Mouse (Mus musculus) granulocyte monocyte progenitor cell, adult 5-6 weeks (primary cell): ENCODE measurements around the gene Slc20a1. TPM values are rescaled to one million over a fixed set of nuclear protein-coding genes. Genes with fewer than 3 reads are reported as not detected.

Source experiments
- ATAC-seq: replicated peaks from 2 replicates; pipeline ENCODE4 v1.8.0; 2016; ENCODE audit warnings: mild to moderate bottlenecking, moderate TSS enrichment, inconsistent platforms; ENCODE audit not compliant: poor library complexity, severe bottlenecking
- total RNA-seq, 2 experiments: library from RNA; stranded (forward) in 1 of 2; stranded (reverse) in 1 of 2; fragments of 200-712, 200-1000 nt in 1 of 2; fragments of >200 nt in 1 of 2; fragmentation: Nextera tagmentation in 1 of 2; gene quantifications; 2 replicates each; pipeline ENCODE4 v1.2.3; 2014 to 2017

The Slc20a1 gene
- 34.8 and 35.3 TPM in 2 replicates for total RNA-seq (2014; fragmentation: Nextera tagmentation)
- 71.3 and 85.3 TPM in 2 replicates for total RNA-seq (2017)

DNA sequence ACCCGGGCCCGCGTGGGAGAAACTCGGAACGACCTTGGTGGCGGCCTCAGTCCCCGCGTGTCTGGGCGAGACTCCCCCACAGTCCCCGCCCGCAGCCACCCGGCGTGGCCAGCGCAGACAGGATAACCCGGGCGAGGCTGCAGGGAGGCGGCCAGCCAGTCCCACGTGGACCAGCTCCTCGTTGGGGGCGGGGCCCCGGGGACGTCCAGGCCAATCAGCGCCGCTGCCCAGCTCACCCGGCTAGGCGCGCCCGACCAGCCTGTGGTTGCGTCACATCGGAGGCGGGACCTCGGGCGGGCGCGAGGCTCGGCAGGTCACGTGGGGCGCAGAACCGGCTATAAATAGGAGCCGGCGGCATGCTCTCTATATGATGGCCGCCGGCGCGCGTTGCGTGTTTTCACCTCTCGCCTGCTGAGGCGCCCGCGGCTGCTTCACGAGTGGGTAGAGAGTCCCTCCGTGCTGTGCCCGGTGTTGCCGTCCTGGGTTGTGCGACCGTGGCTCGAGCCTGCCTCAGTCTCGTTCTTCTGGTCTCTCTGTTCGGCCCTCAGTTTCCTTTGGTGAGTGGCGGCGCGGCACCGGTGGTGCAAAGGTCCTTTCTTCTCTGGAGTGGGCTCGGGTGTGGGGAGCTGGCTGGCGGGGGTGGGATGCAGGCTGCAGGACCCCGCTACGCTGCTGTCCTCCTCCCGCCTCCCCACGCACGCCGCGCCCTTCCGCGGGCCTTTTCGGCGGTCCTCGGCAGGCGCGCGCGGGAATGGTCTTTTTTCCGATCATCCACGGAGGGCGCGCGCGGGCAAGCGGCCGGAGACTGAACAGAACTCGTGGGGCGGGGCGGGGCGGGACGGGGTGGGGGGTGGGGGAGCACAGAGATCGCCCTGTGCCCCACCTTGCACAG, at the start of gene Slc20a1:
Slc20a1 (plus strand) TSS at position 329 of the 892 bp plus-strand sequence.
- peak; percentile 91 for ATAC-seq

DNA sequence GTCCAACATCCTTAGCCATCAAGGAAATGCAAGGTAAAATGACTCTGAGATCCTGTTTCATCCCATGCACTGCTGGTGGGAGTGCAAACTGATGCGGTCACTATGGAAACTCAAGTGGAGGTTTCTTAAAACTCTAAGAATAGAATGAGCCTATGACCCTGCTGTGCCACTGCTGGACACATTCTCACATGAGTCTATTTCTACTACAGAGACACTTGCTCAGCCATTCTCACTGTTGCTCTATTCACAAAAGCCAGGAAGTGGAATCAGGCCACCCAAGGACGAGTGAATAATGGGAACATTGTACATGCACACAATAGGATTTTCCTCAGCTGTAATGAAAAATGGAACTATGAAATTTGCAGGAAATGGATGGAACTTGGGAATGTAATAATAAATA, 49.7 kb upstream of the Slc20a1 start:
- ATAC-seq: no peak

DNA sequence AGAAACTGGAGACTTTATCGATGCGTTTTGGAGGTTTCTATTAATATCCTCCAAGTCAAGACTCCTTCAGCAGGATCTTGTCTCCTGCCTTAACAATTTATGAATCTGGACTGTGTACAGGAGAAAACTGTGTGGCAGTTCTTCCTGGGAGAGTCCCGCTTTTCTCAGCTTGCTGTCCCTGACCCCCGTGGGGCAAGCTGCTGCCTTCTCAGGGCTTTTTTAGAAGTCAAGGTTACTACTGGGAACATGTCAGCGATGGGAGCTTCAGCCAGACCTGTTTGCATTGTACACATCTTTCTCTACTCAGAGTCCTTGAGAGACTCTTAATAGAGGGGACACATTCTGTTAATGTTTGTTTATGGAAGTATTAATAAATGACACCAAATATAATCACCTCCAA, 48.2 kb upstream of the Slc20a1 start:
- no peak for ATAC-seq

DNA sequence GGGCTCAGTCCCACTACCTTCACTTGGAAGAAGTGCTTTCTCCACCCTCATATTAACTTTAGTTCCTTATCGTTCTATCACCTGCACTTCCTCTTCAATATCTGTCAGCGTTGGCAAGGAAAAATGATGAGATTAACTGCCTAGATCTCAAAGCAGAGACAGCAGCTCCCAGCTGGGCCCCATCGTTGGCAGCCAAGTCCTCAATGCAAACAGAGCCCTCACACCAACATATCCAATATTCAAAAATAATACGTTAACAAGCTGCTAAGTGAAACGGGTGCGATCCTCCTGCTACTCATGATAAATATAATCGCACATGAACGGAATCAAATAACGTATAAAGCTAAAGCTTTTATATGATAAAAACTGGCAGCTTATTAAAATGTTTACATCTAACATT, 47.5 kb upstream of the Slc20a1 start:
- ATAC-seq: no peak

DNA sequence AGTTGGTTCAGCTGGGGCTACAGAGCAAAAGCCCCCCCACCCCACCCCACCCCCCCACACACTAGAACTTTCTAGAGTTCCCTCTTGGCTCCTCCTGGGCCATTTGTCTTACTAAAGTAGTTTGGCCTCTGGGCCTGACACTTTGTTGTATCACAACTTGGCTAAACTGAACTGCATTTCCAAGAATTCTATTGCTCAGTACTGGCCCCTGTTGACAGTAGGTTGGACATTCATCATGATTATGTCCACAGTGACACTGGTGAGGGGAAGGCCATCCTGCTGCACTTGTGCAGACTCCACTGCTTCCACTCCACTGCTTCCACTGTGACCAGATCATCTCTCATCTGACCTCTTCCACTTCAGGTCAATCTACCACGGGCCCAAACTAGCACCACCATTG, 45.8 kb upstream of the Slc20a1 start:
- no peak for ATAC-seq

DNA sequence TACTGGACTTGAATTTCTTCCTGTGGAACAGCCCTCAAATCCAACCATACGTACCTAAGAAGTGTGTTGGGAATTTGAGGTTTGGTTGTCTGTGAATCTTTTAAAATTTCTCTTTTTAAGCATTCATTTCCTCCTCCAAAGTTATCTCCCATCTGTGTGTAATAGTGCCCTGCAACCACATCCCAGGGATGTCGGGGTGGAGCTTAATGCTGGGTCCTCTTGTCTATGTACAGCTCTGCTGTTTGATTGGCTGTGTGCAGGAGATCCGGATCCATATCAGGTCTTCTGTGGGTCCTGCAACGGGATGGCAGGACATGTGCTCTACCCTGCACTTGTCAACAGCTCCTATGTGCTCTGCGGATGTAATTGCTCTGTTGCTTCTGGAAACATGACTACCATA, 33.7 kb upstream of the Slc20a1 start:
- ATAC-seq: no peak

DNA sequence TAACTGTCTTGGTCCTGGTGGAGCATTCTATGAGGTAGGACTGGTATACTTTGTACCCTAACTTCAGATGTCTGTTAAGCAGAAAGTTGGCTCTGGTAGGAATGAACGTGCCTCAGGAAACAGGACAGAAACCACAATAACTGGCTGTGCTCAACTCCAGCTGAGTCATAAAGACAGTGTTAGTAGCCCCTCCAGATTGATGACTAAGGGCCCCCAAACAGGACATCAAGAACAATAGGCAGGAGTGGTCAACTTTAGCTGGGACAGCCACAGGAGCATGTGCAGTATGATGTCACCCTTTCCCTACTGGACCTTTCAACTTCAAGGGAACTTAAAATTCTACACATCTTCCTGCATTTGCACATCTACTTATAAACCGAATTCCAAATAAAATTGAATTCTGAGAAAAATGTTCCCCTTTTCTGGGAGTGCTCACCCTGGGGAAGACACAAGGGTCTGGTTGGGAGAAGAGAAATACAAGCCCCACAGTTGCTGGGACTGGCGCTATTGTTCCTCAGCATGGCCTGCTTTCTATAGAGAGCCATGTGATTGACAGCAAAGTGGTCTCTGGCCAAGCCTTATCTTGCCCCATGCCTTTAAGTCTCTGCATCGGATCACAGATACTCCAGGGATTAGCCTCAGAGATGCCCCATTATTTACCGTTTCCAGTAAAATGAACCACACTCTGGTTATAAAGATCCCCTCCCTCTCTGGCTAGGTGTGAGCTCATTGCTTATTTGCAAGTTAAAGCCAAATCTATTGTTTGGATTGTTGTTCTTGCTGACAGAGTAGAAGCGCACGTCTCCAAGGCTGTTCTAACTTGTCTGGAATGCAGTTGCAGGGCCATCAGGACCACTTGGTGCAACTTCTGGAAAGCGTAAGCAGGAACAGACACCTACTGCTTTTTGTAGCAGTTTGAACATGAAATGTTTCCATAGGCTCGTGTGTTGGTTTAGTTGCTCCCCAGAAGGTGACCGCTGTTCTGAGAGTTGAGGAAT, 31.8 kb upstream of the Slc20a1 start:
- ATAC-seq: no peak

DNA sequence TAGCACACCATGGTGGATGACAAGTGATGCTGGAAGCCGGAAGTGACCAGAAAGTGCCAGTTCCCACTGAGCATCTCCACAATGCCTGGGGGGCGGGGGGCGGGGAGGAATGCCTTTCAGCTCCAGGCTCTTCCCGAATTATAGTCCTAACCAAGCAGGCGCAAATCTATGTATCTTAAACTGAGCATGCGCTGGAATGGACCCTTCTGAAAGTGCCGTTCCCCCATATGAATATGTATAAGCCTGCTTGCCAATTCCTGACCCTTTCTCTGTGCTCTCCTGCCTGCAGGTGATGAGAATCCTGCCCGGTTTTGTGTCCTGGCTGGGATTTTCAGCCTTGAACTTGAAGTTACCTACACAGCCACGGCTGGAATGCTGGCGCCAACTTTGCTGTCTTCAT, 25.2 kb upstream of the Slc20a1 start:
- no peak for ATAC-seq

DNA sequence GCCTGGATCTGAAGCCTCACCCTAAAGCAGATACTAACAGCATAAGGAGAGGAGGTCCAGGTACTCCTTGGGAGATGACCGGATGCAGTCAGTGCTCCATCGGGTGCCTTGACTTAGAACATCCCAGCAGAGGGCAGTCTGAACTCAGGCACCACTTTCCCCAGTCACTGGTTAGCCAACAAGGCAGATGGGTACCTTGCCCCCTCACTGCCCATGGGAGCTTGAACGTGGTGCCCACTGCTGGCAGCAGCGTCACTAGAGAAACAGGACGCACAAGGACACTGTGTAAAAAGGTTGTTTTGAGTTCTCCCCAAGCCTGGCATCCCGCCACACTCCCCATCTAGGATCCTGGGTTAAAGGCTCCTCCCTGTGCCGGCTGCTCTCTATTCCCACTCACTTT, 24.1 kb upstream of the Slc20a1 start:
- ATAC-seq: peak; percentile 74

DNA sequence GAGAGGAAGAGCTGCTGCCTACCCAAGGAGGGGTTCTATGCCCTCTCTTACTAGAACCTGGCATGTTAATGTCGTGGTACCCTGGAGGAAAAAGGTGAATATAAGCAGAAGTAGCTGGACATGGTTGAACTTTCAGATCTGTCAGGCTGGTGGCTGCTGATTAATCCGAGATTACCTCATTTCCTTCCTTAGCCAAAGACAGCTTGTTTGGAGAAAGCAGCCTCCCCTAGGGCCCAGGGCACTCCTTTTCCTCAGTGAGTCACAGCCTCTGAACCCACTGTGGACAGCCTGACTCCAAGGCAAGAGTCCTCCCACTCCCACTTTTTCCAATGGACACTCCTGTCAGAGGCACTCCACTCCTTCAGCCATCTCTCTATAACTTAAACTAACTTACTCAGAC, 22.9 kb upstream of the Slc20a1 start:
- peak; percentile 71 for ATAC-seq

DNA sequence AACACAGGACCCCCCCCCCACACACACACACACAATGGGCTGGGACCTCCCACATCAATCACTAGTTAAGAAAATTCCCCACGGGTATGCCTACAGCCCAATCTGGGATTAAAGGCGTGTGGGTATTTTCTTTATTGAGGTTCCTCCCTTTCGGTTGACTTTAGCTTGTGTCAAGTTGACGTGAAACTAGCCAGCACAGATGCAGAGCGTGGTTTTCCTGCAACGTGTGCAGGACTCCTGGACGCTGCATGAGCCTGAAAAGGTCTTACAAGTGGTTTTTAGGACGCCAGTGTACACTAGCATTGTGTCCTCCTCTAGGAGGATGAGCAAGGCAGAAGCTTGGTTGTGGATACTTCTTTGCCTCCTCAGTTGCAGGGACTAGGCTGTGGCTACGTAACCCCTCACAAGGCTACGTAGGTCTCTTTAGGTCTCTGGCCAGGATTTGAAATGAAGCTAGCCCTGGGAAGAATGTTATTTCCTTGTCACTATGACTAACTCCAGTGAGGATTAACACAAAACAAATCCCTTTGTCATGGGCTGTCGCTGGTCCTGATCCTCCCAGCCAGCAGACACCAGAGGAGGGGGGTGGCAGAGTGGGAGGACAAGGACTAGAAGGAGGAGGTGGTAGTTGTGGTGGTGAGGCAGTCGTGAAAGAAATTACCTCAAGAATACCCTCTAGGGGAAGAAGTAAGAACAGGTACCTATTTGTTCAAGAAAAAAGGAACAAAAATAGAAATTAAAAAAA, 21.7 kb upstream of the Slc20a1 start:
- ATAC-seq: no peak

DNA sequence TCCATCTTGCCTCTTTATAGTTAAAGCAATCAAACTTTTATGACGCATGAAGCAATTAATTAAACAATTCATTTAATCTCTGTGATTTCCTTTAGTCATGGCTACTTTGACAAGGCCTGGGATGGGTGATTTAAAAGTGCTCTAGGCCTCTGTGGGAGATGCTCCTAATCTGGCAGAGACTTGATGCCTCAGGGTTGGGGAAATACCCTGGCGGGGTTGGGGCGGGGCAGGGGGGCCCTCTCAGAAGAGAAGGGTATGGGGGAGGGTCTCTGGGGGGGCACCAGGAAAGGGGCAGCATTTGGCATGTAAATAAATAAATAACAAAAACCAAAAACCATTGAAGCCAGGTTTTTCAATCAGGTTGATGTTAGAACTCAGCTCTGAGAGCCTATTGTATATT, 20.9 kb upstream of the Slc20a1 start:
- ATAC-seq: no peak

DNA sequence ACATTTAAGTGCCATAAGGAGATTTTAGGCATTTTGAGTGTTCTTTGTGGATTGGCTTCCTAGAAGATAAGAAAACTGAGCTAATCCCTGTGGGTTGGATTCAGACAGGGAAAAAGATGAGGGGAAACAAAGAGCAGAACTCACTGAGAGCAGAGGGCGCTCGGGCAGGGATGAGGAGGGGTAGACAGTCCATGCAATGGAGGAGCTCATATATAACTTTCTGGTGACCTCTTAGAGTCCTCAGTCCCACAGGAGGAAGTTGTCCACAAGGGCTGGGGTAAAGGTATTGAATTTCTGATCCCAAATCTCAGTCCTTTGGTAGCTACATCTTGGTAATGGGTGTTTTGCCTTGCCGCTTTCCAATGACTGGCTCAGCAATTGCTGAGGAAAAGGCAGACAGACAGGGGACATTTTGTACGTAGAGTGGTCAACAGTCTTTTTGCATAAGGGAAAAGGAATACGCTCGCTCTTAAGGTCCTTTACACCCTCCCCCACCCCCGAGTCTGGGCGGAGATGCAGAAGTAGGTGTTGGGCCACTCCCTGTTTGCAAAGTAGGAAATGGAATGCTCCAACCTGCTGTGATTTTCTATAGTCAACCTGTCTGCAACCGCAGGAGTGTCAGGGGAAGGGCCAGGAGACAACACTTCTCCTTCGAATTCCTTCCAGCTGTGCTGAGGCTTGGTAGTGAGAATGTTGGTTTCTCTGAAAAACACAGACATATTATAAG, 20.2 kb upstream of the Slc20a1 start:
- ATAC-seq: no peak

DNA sequence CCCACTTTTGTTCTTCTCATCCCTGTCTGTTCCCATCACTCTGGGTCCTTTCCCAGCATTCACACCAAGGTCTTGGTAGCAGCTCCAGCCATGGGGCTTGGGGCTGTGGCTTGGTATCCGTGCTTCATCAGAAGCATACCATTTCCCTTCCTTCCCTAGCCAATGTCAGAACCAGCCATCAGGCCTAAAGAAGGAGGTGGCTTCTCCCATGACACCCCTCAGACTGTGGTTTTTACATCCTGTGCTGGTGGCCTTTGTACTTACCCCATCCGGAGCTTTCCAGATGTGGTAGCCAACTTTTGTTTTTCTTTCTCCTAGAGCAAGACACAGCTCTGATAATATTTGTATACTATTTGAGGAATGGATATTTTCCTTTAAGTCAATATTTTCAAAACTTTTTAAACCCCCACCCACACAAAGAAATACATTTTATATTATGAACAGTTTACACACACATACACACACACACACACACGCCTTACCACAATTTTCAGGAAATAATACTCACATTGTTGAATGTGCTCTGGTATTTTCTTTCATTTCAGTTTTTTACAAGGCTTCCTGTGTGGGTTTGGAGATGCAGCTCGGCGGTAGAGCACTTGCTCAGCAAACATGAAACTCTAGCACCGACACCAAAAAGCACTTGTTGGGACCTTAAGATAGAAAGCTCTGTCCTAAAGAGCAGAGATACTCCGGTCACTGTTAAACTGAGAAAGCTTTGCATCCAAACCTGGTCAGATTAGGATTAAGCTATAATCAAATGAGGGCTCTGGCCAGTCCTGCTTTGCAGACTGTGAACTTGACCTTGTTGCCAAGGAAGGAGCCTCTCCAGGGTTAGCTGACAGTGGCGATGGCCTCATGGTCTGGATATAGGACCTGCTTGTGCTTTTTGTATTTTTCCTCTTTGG, 18.4 kb upstream of the Slc20a1 start:
- ATAC-seq: peak; percentile 77

DNA sequence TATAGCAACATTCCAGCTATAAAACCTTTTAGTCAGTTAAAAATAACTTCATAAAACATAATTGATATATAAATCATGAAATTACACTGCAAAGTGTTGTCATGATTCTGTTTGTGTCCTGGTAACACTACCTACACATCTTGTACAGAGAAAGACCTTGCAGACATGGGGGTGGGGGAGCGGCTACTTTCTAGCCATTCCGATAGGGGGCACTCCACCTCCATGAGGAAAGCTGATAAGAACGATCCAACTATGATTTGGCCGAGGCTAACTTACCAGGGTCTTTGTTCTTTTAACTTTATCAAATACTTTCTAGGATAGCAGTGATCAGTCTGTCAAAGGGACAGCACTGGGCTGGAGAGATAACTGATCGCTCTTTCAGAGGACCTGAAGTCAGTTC, 17.1 kb upstream of the Slc20a1 start:
- ATAC-seq: no peak

DNA sequence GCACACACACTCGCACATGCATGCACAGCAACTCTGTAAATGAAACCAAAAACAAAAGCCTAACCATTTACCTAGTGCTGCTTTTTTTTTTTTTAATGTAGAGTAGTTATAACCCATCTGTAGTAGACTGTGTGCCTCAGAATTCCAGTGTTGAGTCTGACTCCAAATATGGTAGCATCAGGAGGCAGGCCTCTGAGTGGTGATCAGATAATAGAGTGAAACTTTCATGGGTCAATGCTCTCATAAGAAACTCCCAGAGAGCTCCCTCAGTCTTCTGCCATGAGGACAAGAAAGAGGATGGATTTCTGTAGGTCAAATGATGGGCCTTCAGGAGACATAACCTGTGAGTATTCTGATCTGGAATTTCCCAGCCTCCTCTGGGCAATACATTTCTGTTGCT, 16.2 kb upstream of the Slc20a1 start:
- no peak for ATAC-seq

DNA sequence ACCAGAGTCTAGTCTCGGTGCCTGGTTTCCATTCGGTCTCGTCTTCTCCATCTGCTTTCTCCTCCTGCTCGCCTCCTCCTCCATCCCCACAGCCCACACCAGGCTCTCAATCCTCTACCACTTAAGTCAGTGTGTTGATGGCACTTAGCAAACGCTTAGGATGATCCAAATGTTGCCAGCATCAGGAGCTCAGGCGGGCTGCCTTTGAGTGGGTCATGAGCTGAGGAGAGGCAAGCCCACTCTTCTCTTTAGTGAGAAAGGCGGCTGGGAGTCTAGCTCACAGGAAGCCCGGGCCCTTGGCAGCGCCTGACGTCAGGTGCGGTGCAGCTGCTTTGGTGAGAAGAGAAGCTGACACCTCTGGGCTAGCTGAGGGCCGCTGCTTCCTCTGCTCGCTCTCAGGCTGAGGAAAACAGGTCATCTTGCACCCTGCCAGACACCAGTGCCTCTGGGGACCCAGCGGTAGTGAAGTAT, 15.0 kb upstream of the Slc20a1 start:
- ATAC-seq: peak; percentile 23

DNA sequence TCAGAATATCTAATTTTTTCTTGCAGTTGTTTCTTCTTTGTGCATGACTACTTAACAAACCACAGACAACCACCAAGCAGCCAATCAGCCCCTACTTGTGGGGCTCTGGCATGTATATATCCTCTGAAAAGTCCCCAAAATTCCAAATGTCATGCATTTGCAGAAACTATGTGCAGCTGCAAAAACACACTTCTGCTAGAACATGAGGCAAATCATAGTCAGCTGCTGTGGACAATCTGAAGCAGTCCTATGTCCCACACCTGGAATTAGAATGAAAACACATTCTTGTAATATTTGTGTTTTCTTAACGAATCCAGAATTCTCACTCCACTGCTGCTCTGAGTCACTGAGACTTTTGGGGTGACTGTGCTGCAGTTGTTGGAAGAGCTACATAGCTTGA, 13.7 kb upstream of the Slc20a1 start:
- ATAC-seq: no peak
